Mouse (Mus musculus) thymus, adult 2 months (tissue): ENCODE data around the gene Hoxc10. TPM values are rescaled to one million over a fixed set of nuclear protein-coding genes. Genes with fewer than 3 reads are reported as not detected.

Experiments
- DNase-seq: peaks from one replicate; pipeline ENCODE4 v3.0.0; 2021
- H3K27ac ChIP-seq: fragments of 200-500 bp; 2 replicates; pipeline ENCODE4 v1.5.1; 2012; ENCODE audit warnings: low read length, control low read depth; ENCODE audit not compliant: control insufficient read depth, insufficient read depth
- H3K27me3 ChIP-seq: fragments of 200-500 bp; 2 replicates; pipeline ENCODE4 v1.6.1; 2012; ENCODE audit warnings: mild to moderate bottlenecking, low read length, moderate library complexity, mixed read lengths; ENCODE audit not compliant: control insufficient read depth, insufficient read depth
- H3K36me3 ChIP-seq: fragments of 200-500 bp; 2 replicates; pipeline ENCODE4 v1.6.1; 2012; ENCODE audit warnings: mild to moderate bottlenecking, low read length, moderate library complexity; ENCODE audit not compliant: control insufficient read depth, insufficient read depth
- H3K4me1 ChIP-seq: fragments of 200-500 bp; replicated peaks from 2 replicates; pipeline ENCODE4 v1.6.1; 2012; ENCODE audit warnings: low read length; ENCODE audit not compliant: control insufficient read depth, insufficient read depth
- H3K4me3 ChIP-seq: fragments of 200-500 bp; 2 replicates; pipeline ENCODE4 v1.5.1; 2012; ENCODE audit warnings: mild to moderate bottlenecking, low read length, control low read depth, moderate library complexity; ENCODE audit not compliant: control insufficient read depth, insufficient read depth
- CTCF ChIP-seq: fragments of 200-500 bp; IDR thresholded peaks from 2 replicates; pipeline ENCODE4 v1.5.1; 2012; ENCODE audit warnings: mild to moderate bottlenecking, control low read depth, low read length, moderate library complexity, borderline replicate concordance; ENCODE audit not compliant: control insufficient read depth, poor library complexity, insufficient read depth; ENCODE audit errors: extremely low read depth
- POLR2A ChIP-seq: fragments of 200-500 bp; IDR thresholded peaks from 2 replicates; pipeline ENCODE4 v1.6.1; 2012; ENCODE audit warnings: mild to moderate bottlenecking, low read length, control low read depth, moderate library complexity; ENCODE audit not compliant: control insufficient read depth, poor library complexity, insufficient read depth; ENCODE audit errors: extremely low read depth
- WGBS: fragments of 180-500 bp; shearing (Covaris S2); methylation state at CpG from one replicate; pipeline ENCODE4 v1.1.7; 2018; 5-methylcytosine and 5-hydroxymethylcytosine counted together
- polyA plus RNA-seq: library from polyadenylated mRNA; depleted of rRNA; stranded (reverse); fragments of >200 nt; gene quantifications from 2 replicates; pipeline ENCODE4 v1.2.3, GENCODE M21; 2012

The Hoxc10 gene
- polyA plus RNA-seq, 1 experiment: 0.15 TPM

GRCm38 (mm10) chr15:102943468-102943813, 23.2 kb upstream of the Hoxc10 start:
- Histone ChIP-seq H3K27ac (no peak overlapping the region), H3K4me3 (no peak overlapping the region), H3K4me1 (no peaks in the 10 kb centered on the region), H3K27me3 (peaks cover 39% of the 10 kb centered on the region), H3K36me3 (no peaks in the 10 kb centered on the region)
- TF ChIP-seq CTCF (no peak), POLR2A (no peak)
- WGBS: 15% methylated on average over 5 of the region's 5 CpGs
- DNase-seq: no peak

- Histone ChIP-seq H3K27ac (no peak overlapping the region), H3K36me3 (no peaks in the 10 kb centered on the region), H3K27me3 (peaks cover 39% of the 10 kb centered on the region), H3K4me1 (no peaks in the 10 kb centered on the region), H3K4me3 (no peak overlapping the region)
- DNase-seq: no peak
- 12% methylated on average over 22 of the region's 22 CpGs for WGBS
- TF ChIP-seq POLR2A: no peak
Measured at GRCm38 (mm10) chr15:102945185-102946077, 21.2 kb upstream of the Hoxc10 start.

- DNase-seq: no peak
- H3K36me3 ChIP-seq: no peaks in the 10 kb centered on the region
- peaks cover 46% of the 10 kb centered on the region for H3K27me3 ChIP-seq
- no peaks in the 10 kb centered on the region for H3K4me1 ChIP-seq
- H3K27ac ChIP-seq: no peak overlapping the region
- WGBS: 15% methylated on average over 9 of the region's 9 CpGs
- H3K4me3 ChIP-seq: no peak overlapping the region
- no peak for TF ChIP-seq POLR2A
- no peak for TF ChIP-seq CTCF
Measured at GRCm38 (mm10) chr15:102947276-102947675, 19.3 kb upstream of the Hoxc10 start.

- Histone ChIP-seq H3K36me3 (no peaks in the 10 kb centered on the region), H3K27me3 (peaks cover 37% of the 10 kb centered on the region), H3K4me3 (no peak overlapping the region), H3K4me1 (no peaks in the 10 kb centered on the region), H3K27ac (no peak overlapping the region)
- TF ChIP-seq POLR2A (no peak), CTCF (no peak)
- no peak for DNase-seq
- WGBS: 26% methylated on average over 2 of the region's 2 CpGs
Measured at GRCm38 (mm10) chr15:102948842-102949241, 17.8 kb upstream of the Hoxc10 start.

GRCm38 (mm10) chr15:102949696-102950095, 16.9 kb upstream of the Hoxc10 start:
- H3K27ac ChIP-seq: no peak overlapping the region
- H3K36me3 ChIP-seq: no peaks in the 10 kb centered on the region
- TF ChIP-seq POLR2A (no peak), CTCF (no peak)
- DNase-seq: no peak
- no peak overlapping the region for H3K4me3 ChIP-seq
- H3K27me3 ChIP-seq: peaks cover 36% of the 10 kb centered on the region
- WGBS: 5% methylated on average over 20 of the region's 20 CpGs
- H3K4me1 ChIP-seq: no peaks in the 10 kb centered on the region

GRCm38 (mm10) chr15:102950877-102951276, 15.7 kb upstream of the Hoxc10 start:
- no peak for TF ChIP-seq CTCF
- no peak for TF ChIP-seq POLR2A
- Histone ChIP-seq H3K27ac (no peak overlapping the region), H3K4me1 (no peaks in the 10 kb centered on the region), H3K4me3 (no peak overlapping the region), H3K27me3 (peaks cover 38% of the 10 kb centered on the region), H3K36me3 (no peaks in the 10 kb centered on the region)
- WGBS: 20% methylated on average over 2 of the region's 2 CpGs
- DNase-seq: no peak

- DNase-seq: no peak
- Histone ChIP-seq H3K27ac (no peak overlapping the region), H3K36me3 (no peaks in the 10 kb centered on the region), H3K4me3 (no peak overlapping the region), H3K27me3 (peaks cover 48% of the 10 kb centered on the region), H3K4me1 (no peaks in the 10 kb centered on the region)
- 37% methylated on average over 6 of the region's 6 CpGs for WGBS
- no peak for TF ChIP-seq POLR2A
- TF ChIP-seq CTCF: no peak
Measured at GRCm38 (mm10) chr15:102953561-102953960, 13.0 kb upstream of the Hoxc10 start.
